Mouse (Mus musculus): ENCODE data around the gene Banp. TPM values are rescaled to one million over a fixed set of nuclear protein-coding genes. Genes with fewer than 3 reads are reported as not detected.

Gene Banp
- total and polyA plus RNA-seq, 3 experiments, result 14.9 to 34.2 (median 25.7) TPM

GRCm38 (mm10) chr8:121903977-121904376 lies 45.6 kb upstream of the Banp start:
- Histone ChIP-seq H3K4me1 (ENCODE audit: control insufficient read depth in 1 of 2, insufficient read depth in 2 of 2) (peaks cover 13 to 42% of the 10 kb centered on the region in 2 experiments), H3K36me3 (replicated peaks in 1 of 2; ENCODE audit: control insufficient read depth in 1 of 2, insufficient read depth in 1 of 2, low read length in 1 of 2) (peaks cover 52 to 72% of the 10 kb centered on the region in 2 experiments), H3K4me3 (replicated peaks in 1 of 3; ENCODE audit: low read depth in 2 of 3, low read length in 2 of 3, poor library complexity in 1 of 3) (peak overlapping the region; percentile 79 to 100 (median 98)), H3K4me2 (ENCODE audit: insufficient read depth, low read depth, poor library complexity, severe bottlenecking) (peak overlapping the region; percentile 68), H3K9ac (ENCODE audit: insufficient read depth, low read depth) (peak overlapping the region; percentile 89), H3K9me3 (replicated peaks; ENCODE audit: low read length) (no peaks in the 10 kb centered on the region), H3K79me2 (replicated peaks; ENCODE audit: control insufficient read depth, extremely low read depth, insufficient read depth, poor library complexity, severe bottlenecking) (peaks cover 97% of the 10 kb centered on the region), H3K27ac (ENCODE audit: insufficient read depth, low read depth) (peak overlapping the region; percentile 9; the same call in 1 of the 2 replicates), H3K27me3 (replicated peaks) (no peaks in the 10 kb centered on the region)
- in situ Hi-C loops (cut with MboI; ENCODE audit: low pct_ligation_motif_present, low pct_unique_long_range_greater_than_20kb, low sequenced_read_pairs) (no loop called here), dilution Hi-C loops (cut with MboI; ENCODE audit: extremely low pct_ligation_motif_present, extremely low pct_unique_long_range_greater_than_20kb, low sequenced_read_pairs) (no loop called here)
- DNase-seq (ENCODE audit: extremely low read depth), result no peak
- TF ChIP-seq MXI1 (IDR thresholded peaks at IDR 0.05; ENCODE audit: low read depth, low read length) (peak; percentile 66), CHD2 (IDR thresholded peaks at IDR 0.05; ENCODE audit: low read length) (no peak), NELFE (IDR thresholded peaks at IDR 0.05; ENCODE audit: low read depth, low read length) (no peak), CHD1 (IDR thresholded peaks at IDR 0.05; ENCODE audit: low read depth, low read length) (0 out of 2 replicates have a peak, but pooled peaks have one; percentile 68), CTCF (conservative IDR thresholded peaks at IDR 0.05 in 1 of 2, IDR thresholded peaks at IDR 0.05 in 1 of 2; ENCODE audit: low read depth in 2 of 2, low read length in 2 of 2) (peak in 1 of 2 experiments; percentile 57; a peak in 2 of 4 replicates), SMC3 (IDR thresholded peaks at IDR 0.05; ENCODE audit: low read depth, low read length) (peak; percentile 21; the same call in 1 of the 2 replicates), USF2 (conservative IDR thresholded peaks at IDR 0.05; ENCODE audit: low read depth, low read length) (no peak), RAD21 (IDR thresholded peaks at IDR 0.05; ENCODE audit: low read depth, low read length) (peak; percentile 3)

DNA sequence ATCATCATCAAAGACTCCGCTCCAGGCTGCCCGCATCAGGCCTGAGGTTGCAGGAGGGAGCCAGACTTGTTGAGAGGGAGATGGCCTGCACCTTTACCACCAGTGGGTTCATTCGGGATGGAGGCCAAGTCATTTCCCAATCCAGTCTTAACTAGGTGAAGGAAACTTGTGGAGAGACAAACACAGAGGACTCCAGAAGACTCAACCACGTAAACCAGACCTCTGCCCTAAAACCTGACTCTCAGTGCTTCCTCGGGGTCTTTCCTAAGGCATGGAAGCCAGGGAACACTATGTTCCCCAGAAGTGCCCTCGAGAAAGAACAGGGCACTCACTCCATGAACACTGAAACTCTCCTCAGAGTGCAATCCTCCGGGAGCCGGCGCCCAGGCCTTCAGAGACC lies 44.6 kb upstream of the Banp start:
- H3K9ac ChIP-seq (ENCODE audit: insufficient read depth, low read depth), result peak overlapping the region; percentile 89
- H3K4me3 ChIP-seq (replicated peaks in 1 of 3; ENCODE audit: low read depth in 2 of 3, low read length in 2 of 3, poor library complexity in 1 of 3), result peak overlapping the region; percentile 79 to 100 (median 98)
- peaks cover 87% of the 10 kb centered on the region for H3K79me2 ChIP-seq (replicated peaks; ENCODE audit: control insufficient read depth, extremely low read depth, insufficient read depth, poor library complexity, severe bottlenecking)
- peaks cover 52 to 62% of the 10 kb centered on the region in 2 experiments for H3K36me3 ChIP-seq (replicated peaks in 1 of 2; ENCODE audit: control insufficient read depth in 1 of 2, insufficient read depth in 1 of 2, low read length in 1 of 2)
- TF ChIP-seq MAFK (IDR thresholded peaks at IDR 0.05; ENCODE audit: insufficient replicate concordance, low read length) (no peak), CTCF (conservative IDR thresholded peaks at IDR 0.05 in 1 of 2, IDR thresholded peaks at IDR 0.05 in 1 of 2; ENCODE audit: low read depth in 2 of 2, low read length in 2 of 2) (no peak), ELF1 (IDR thresholded peaks at IDR 0.05; ENCODE audit: low read depth, low read length) (no peak), ZKSCAN1 (IDR thresholded peaks at IDR 0.05; ENCODE audit: borderline replicate concordance, low read depth, low read length) (no peak), UBTF (IDR thresholded peaks at IDR 0.05; ENCODE audit: low read depth, low read length) (peak; percentile 10; the same call in 1 of the 2 replicates), TCF12 (IDR thresholded peaks at IDR 0.05; ENCODE audit: low read depth, low read length) (no peak), CHD1 (IDR thresholded peaks at IDR 0.05; ENCODE audit: low read depth, low read length) (0 out of 2 replicates have a peak, but pooled peaks have one; percentile 27), PAX5 (IDR thresholded peaks at IDR 0.05; ENCODE audit: low read length) (no peak), ZC3H11A (IDR thresholded peaks at IDR 0.05; ENCODE audit: low read depth, low read length) (no peak)
- no peak for DNase-seq (ENCODE audit: extremely low read depth)
- H3K4me2 ChIP-seq (ENCODE audit: insufficient read depth, low read depth, poor library complexity, severe bottlenecking), result peak overlapping the region; percentile 68
- H3K27ac ChIP-seq (ENCODE audit: insufficient read depth, low read depth), result peak overlapping the region; percentile 9; the same call in 1 of the 2 replicates
- in situ Hi-C loops (cut with MboI; ENCODE audit: low pct_ligation_motif_present, low pct_unique_long_range_greater_than_20kb, low sequenced_read_pairs), result loop anchor here (5.0 kb wide), 1 partner anchor 53 kb away; no protein-coding TSS in a partner anchor
- no peaks in the 10 kb centered on the region for H3K27me3 ChIP-seq (replicated peaks)
- peaks cover 18 to 42% of the 10 kb centered on the region in 2 experiments for H3K4me1 ChIP-seq (ENCODE audit: control insufficient read depth in 1 of 2, insufficient read depth in 2 of 2)
- no peaks in the 10 kb centered on the region for H3K9me3 ChIP-seq (replicated peaks; ENCODE audit: low read length)
- dilution Hi-C loops (cut with MboI; ENCODE audit: extremely low pct_ligation_motif_present, extremely low pct_unique_long_range_greater_than_20kb, low sequenced_read_pairs), result no loop called here
